Mouse (Mus musculus): ENCODE data around the gene Mb21d2. TPM values are rescaled to one million over a fixed set of nuclear protein-coding genes. Genes with fewer than 3 reads are reported as not detected.

Mb21d2 gene
- total and polyA plus RNA-seq, 3 experiments: not detected

- H3K9me3 ChIP-seq (replicated peaks; ENCODE audit: insufficient read depth, low read length): no peaks in the 10 kb centered on the region
- TF ChIP-seq TAL1 (IDR thresholded peaks at IDR 0.05; ENCODE audit: low read length) (no peak), CHD2 (IDR thresholded peaks at IDR 0.05; ENCODE audit: low read length) (no peak), CTCF (IDR thresholded peaks at IDR 0.05 in 2 of 3, conservative IDR thresholded peaks at IDR 0.05 in 1 of 3; ENCODE audit: control insufficient read depth in 1 of 3, insufficient read depth in 1 of 3, low read depth in 2 of 3, low read length in 3 of 3, poor library complexity in 1 of 3, severe bottlenecking in 1 of 3) (no peak), SIN3A (IDR thresholded peaks at IDR 0.05; ENCODE audit: low read length) (no peak), MXI1 (IDR thresholded peaks at IDR 0.05; ENCODE audit: low read depth, low read length) (no peak), MAFK (IDR thresholded peaks at IDR 0.05; ENCODE audit: borderline replicate concordance, low read depth, low read length) (no peak), CHD1 (IDR thresholded peaks at IDR 0.05; ENCODE audit: low read depth, low read length) (no peak), TBP (IDR thresholded peaks at IDR 0.05; ENCODE audit: low read depth, low read length) (no peak), EP300 (IDR thresholded peaks at IDR 0.05; ENCODE audit: low read depth in 1 of 2, low read length in 2 of 2) (no peak), MAX (IDR thresholded peaks at IDR 0.05; ENCODE audit: low read length) (no peak), BHLHE40 (IDR thresholded peaks at IDR 0.05; ENCODE audit: borderline replicate concordance, low read depth, low read length) (no peak), MYC (IDR thresholded peaks at IDR 0.05; ENCODE audit: low read depth, low read length) (no peak), UBTF (IDR thresholded peaks at IDR 0.05; ENCODE audit: borderline replicate concordance, insufficient read depth, low read depth, low read length) (no peak), GABPA (IDR thresholded peaks at IDR 0.05; ENCODE audit: low read depth, low read length) (no peak), ZC3H11A (IDR thresholded peaks at IDR 0.05; ENCODE audit: low read depth, low read length) (no peak), NELFE (IDR thresholded peaks at IDR 0.05; ENCODE audit: low read depth, low read length) (no peak), ZMIZ1 (IDR thresholded peaks at IDR 0.05; ENCODE audit: low read depth, low read length) (no peak), E2F4 (IDR thresholded peaks at IDR 0.05; ENCODE audit: borderline replicate concordance, low read depth, low read length) (no peak), ZKSCAN1 (IDR thresholded peaks at IDR 0.05; ENCODE audit: low read depth, low read length) (no peak)
- H3K9ac ChIP-seq (ENCODE audit: control insufficient read depth, low read depth, low read length, poor library complexity, severe bottlenecking): no peak overlapping the region
- no peaks in the 10 kb centered on the region for H3K27me3 ChIP-seq (ENCODE audit: control insufficient read depth in 1 of 2, insufficient read depth in 2 of 2, low read length in 2 of 2)
- H3K79me2 ChIP-seq (ENCODE audit: control insufficient read depth, insufficient read depth, low read length, poor library complexity): no peaks in the 10 kb centered on the region
- no peaks in the 10 kb centered on the region for H3K4me1 ChIP-seq (ENCODE audit: control insufficient read depth in 1 of 2, insufficient read depth in 2 of 2, low read length in 2 of 2)
- DNase-seq (ENCODE audit: low read depth, low spot score): no peak
- H3K4me3 ChIP-seq (ENCODE audit: control insufficient read depth in 1 of 2, insufficient read depth in 1 of 2, low read depth in 2 of 2, low read length in 2 of 2): no peak overlapping the region
- no peak overlapping the region for H3K27ac ChIP-seq (ENCODE audit: control insufficient read depth, low read depth, low read length)
- no peaks in the 10 kb centered on the region for H3K36me3 ChIP-seq (ENCODE audit: control insufficient read depth in 1 of 2, insufficient read depth in 2 of 2, low read length in 2 of 2)
Measured at GRCm38 (mm10) chr16:28809089-28809488, 120.4 kb downstream of the Mb21d2 start.

- Histone ChIP-seq H3K9me3 (replicated peaks; ENCODE audit: insufficient read depth, low read length) (no peaks in the 10 kb centered on the region), H3K27ac (ENCODE audit: control insufficient read depth, low read depth, low read length) (no peak overlapping the region)
Measured at GRCm38 (mm10) chr16:28793115-28793514, 136.4 kb downstream of the Mb21d2 start.

More at GRCm38 (mm10) chr16:28793115-28793514, 136.4 kb downstream of the Mb21d2 start:
- no peaks in the 10 kb centered on the region for H3K27me3 ChIP-seq (ENCODE audit: control insufficient read depth in 1 of 2, insufficient read depth in 2 of 2, low read length in 2 of 2)
- TF ChIP-seq NELFE (IDR thresholded peaks at IDR 0.05; ENCODE audit: low read depth, low read length) (no peak), RAD21 (IDR thresholded peaks at IDR 0.05; ENCODE audit: low read depth, low read length) (peak; percentile 6), MAFK (IDR thresholded peaks at IDR 0.05; ENCODE audit: borderline replicate concordance, low read depth, low read length) (no peak), MEF2A (IDR thresholded peaks at IDR 0.05; ENCODE audit: extremely low read depth, insufficient replicate concordance, low read depth, low read length, poor library complexity, severe bottlenecking) (no peak), GATA1 (IDR thresholded peaks at IDR 0.05; ENCODE audit: low read depth, low read length) (no peak), CTCF (IDR thresholded peaks at IDR 0.05 in 2 of 3, conservative IDR thresholded peaks at IDR 0.05 in 1 of 3; ENCODE audit: control insufficient read depth in 1 of 3, insufficient read depth in 1 of 3, low read depth in 2 of 3, low read length in 3 of 3, poor library complexity in 1 of 3, severe bottlenecking in 1 of 3) (peak; percentile 32 to 62 (median 42)), POLR2A (IDR thresholded peaks at IDR 0.05; ENCODE audit: control insufficient read depth in 1 of 2, insufficient read depth in 1 of 2, low read depth in 1 of 2, low read length in 2 of 2, poor library complexity in 1 of 2) (no peak)
- no peaks in the 10 kb centered on the region for H3K4me1 ChIP-seq (ENCODE audit: control insufficient read depth in 1 of 2, insufficient read depth in 2 of 2, low read length in 2 of 2)
- H3K79me2 ChIP-seq (ENCODE audit: control insufficient read depth, insufficient read depth, low read length, poor library complexity): no peaks in the 10 kb centered on the region
- peak; percentile 10 for DNase-seq (ENCODE audit: low read depth, low spot score)
- no peak overlapping the region for H3K4me3 ChIP-seq (ENCODE audit: control insufficient read depth in 1 of 2, insufficient read depth in 1 of 2, low read depth in 2 of 2, low read length in 2 of 2)
- no peak overlapping the region for H3K9ac ChIP-seq (ENCODE audit: control insufficient read depth, low read depth, low read length, poor library complexity, severe bottlenecking)
- no peaks in the 10 kb centered on the region for H3K36me3 ChIP-seq (ENCODE audit: control insufficient read depth in 1 of 2, insufficient read depth in 2 of 2, low read length in 2 of 2)
